Mouse (Mus musculus): ENCODE data around the gene Olfr736.

DNA sequence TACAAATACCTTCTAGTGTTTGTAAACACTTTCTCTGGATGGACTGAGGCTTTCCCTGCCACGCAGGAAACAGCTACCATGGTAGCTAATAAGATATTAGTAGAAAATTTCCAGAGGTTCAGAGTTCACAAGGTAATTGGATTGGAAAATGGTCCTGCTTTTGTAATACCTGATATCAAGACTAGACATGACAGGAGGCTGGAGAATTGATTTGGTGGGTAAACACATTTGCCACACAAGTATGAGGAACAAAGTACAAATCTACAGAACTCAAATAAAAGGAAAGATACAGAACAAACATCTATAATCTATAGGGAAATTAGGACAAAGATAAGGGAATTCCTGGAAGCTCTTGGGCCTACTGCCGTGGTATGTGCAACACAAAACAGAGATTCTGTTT, 24.2 kb upstream of the Olfr736 start:
- TF ChIP-seq POLR2A (IDR thresholded peaks at IDR 0.05; ENCODE audit: control insufficient read depth in 1 of 2, insufficient read depth in 1 of 2, low read depth in 1 of 2, low read length in 2 of 2, poor library complexity in 1 of 2) (no peak), CHD2 (IDR thresholded peaks at IDR 0.05; ENCODE audit: low read length) (no peak)

Data from MEL (cell line).